Mouse (Mus musculus) forebrain, embryonic 14.5 days (tissue): ENCODE results near the gene Polr2h. TPM values are rescaled to one million over a fixed set of nuclear protein-coding genes. Genes with fewer than 3 reads are reported as not detected.

Source experiments
- ATAC-seq: fragments of 200-750 bp; cut with Nextera tagmentation; 2 replicates; pipeline ENCODE4 v1.8.0; 2017; ENCODE audit warnings: mild to moderate bottlenecking, moderate library complexity
- DNase-seq: peaks from one replicate; pipeline ENCODE4 v3.0.0-alpha.2; 2015; ENCODE audit warnings: low spot score
- H3K27ac ChIP-seq: fragments of 300-500 bp; sonication (generic); 2 replicates; pipeline ENCODE4 v1.5.1; 2014; ENCODE audit warnings: low read depth, mild to moderate bottlenecking, control low read depth, low read length, moderate library complexity
- H3K27me3 ChIP-seq: fragments of 300-500 bp; sonication (generic); replicated peaks from 2 replicates; pipeline ENCODE4 v1.6.1; 2014; ENCODE audit warnings: low read length, control low read depth, mixed read lengths; ENCODE audit not compliant: control insufficient read depth, insufficient read depth
- H3K36me3 ChIP-seq: fragments of 300-500 bp; sonication (generic); 2 replicates; pipeline ENCODE4 v1.6.1; 2014; ENCODE audit warnings: low read length, control low read depth; ENCODE audit not compliant: control insufficient read depth, insufficient read depth
- H3K4me1 ChIP-seq: fragments of 300-500 bp; sonication (generic); 2 replicates; pipeline ENCODE4 v1.6.1; 2014; ENCODE audit warnings: antibody characterized with exemption, low read length, control low read depth; ENCODE audit not compliant: control insufficient read depth, insufficient read depth
- H3K4me2 ChIP-seq: fragments of 300-500 bp; sonication (generic); 2 replicates; pipeline ENCODE4 v1.6.1; 2014; ENCODE audit warnings: mild to moderate bottlenecking, control low read depth, low read length
- H3K4me3 ChIP-seq: fragments of 300-500 bp; sonication (generic); 2 replicates; pipeline ENCODE4 v1.5.1; 2014; ENCODE audit warnings: low read depth, low read length, control low read depth
- H3K9ac ChIP-seq: fragments of 300-500 bp; sonication (generic); 2 replicates; pipeline ENCODE4 v1.6.1; 2014; ENCODE audit warnings: mild to moderate bottlenecking, low read length, control low read depth, moderate library complexity
- H3K9me3 ChIP-seq: fragments of 300-500 bp; sonication (generic); replicated peaks from 2 replicates; pipeline ENCODE4 v1.6.1; 2016; ENCODE audit warnings: low read length, control low read depth, mixed read lengths; ENCODE audit not compliant: control insufficient read depth
- WGBS: fragments of 180-500 bp; shearing (Covaris S2); extraction: QIAGEN DNeasy Blood & Tissue Kit; methylation state at CpG from one replicate; pipeline ENCODE4 v1.1.7; 2014; 5-methylcytosine and 5-hydroxymethylcytosine counted together
- polyA plus RNA-seq: library from polyadenylated mRNA; unstranded; fragments of >200 nt; fragmentation: Nextera tagmentation; extraction: Ambion mirVana; gene quantifications from 2 replicates; pipeline ENCODE4 v1.2.1, GENCODE M21; 2014

Gene Polr2h
- polyA plus RNA-seq, 1 experiment from 2014 or later, result 126 TPM

DNA sequence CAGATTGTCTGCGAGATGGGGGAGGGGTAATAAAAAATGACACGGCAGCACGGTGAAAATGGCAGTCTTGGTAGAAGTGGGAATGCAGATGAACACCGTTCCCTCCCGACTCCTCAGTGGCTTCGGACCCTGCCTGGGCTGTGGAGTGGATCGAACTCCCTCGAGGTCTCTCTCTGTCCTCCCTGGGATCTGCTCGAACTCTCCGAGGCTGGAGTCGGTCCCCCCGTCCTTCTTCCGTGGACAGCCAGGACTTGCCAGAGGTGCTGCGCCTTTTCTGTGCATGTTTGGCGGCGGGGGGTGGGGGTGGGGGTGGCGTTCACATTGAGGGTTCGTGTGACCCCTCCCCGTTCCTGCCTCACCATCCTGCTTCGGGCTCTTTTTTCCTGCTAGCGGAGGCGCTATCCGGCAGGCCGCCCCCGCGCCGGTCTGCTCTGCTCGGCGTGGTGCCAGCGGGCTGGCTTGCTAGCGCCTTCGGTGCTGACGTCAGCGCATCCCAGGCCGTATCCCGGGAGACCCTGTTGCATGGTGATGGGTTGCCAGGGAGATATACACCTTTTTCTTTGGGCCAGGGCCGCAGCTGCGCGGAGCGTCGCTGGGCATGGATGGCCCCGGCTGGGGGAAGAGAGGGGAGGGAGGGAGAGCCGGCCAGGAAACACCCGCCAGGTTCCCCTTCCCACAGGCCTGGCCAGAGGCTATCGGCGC lies 21.7 kb upstream of the Polr2h start:
- Histone ChIP-seq H3K4me1 (peaks cover 21% of the 10 kb centered on the region), H3K27me3 (no peaks in the 10 kb centered on the region), H3K4me3 (peak overlapping the region; percentile 35), H3K4me2 (peak overlapping the region; percentile 88), H3K27ac (peak overlapping the region; percentile 74), H3K9me3 (no peaks in the 10 kb centered on the region), H3K9ac (peak overlapping the region; percentile 55), H3K36me3 (peaks cover 35% of the 10 kb centered on the region)
- DNase-seq (peak; percentile 97), ATAC-seq (peak; percentile 84)
- 1% methylated on average over 46 of the region's 46 CpGs for WGBS

DNA sequence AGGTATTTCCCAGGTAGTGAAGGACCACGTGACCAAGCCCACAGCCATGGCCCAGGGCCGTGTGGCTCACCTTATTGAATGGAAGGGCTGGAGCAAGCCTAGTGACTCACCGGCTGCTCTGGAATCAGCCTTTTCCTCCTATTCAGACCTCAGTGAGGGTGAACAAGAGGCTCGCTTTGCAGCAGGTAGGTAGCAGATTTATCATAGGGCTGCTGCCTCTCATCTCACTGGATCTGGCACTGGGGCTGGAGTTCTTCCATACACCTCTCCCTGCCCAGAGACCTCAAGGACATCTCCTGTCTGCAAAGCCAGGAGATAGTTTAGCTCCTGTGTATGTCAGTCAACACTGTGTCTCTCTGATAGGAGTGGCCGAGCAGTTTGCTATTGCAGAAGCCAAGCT lies 18.2 kb upstream of the Polr2h start:
- H3K4me3 ChIP-seq, result no peak overlapping the region
- H3K9me3 ChIP-seq, result no peaks in the 10 kb centered on the region
- no peaks in the 10 kb centered on the region for H3K27me3 ChIP-seq
- ATAC-seq, result no peak
- H3K36me3 ChIP-seq, result peaks cover 29% of the 10 kb centered on the region
- no peak overlapping the region for H3K9ac ChIP-seq
- DNase-seq, result no peak
- peaks cover 23% of the 10 kb centered on the region for H3K4me1 ChIP-seq
- H3K4me2 ChIP-seq, result no peak overlapping the region
- H3K27ac ChIP-seq, result no peak overlapping the region
- 81% methylated on average over 5 of the region's 5 CpGs for WGBS

DNA sequence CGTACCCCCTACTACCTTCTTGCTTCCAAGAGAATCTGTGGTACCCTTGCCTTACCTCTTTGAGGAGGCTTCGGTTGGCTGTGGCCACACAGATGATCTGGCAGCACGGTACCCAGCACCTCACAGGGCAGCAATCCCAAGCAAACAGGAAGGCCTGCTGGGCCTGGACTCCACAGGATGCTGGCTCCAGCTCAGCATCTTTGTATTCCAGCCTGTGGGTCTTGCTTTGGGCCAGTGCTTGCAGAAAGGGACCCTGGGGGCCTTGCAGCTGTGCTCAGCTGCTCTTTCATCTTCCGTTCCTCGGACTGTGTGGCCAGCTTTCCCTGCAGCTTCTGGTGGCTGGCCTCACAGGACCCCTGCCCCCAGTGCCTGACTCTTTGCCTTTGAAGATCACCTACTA lies 17.4 kb upstream of the Polr2h start:
- DNase-seq, result no peak
- WGBS, result 38% methylated on average over 5 of the region's 5 CpGs
- Histone ChIP-seq H3K9ac (no peak overlapping the region), H3K4me1 (peaks cover 19% of the 10 kb centered on the region), H3K27ac (no peak overlapping the region), H3K27me3 (no peaks in the 10 kb centered on the region), H3K9me3 (no peaks in the 10 kb centered on the region), H3K36me3 (peaks cover 29% of the 10 kb centered on the region), H3K4me2 (no peak overlapping the region), H3K4me3 (no peak overlapping the region)
- no peak for ATAC-seq

- Histone ChIP-seq H3K4me2 (no peak overlapping the region), H3K4me3 (no peak overlapping the region), H3K9ac (no peak overlapping the region; the same call in 1 of the 2 replicates), H3K27me3 (no peaks in the 10 kb centered on the region), H3K27ac (peak overlapping the region; percentile 16; the same call in 1 of the 2 replicates), H3K36me3 (peaks cover 35% of the 10 kb centered on the region), H3K4me1 (peaks cover 14% of the 10 kb centered on the region), H3K9me3 (no peaks in the 10 kb centered on the region)
- ATAC-seq (no peak), DNase-seq (no peak)
- WGBS, result 50% methylated on average over 7 of the region's 7 CpGs
These were observed 16.1 kb upstream of the Polr2h start for GRCm38 (mm10) chr16:20701316-20701715.

GRCm38 (mm10) chr16:20701729-20702521 lies 15.5 kb upstream of the Polr2h start:
- Histone ChIP-seq H3K4me2 (no peak overlapping the region), H3K27ac (peak overlapping the region; percentile 16; the same call in 1 of the 2 replicates), H3K9me3 (no peaks in the 10 kb centered on the region), H3K27me3 (no peaks in the 10 kb centered on the region), H3K4me3 (no peak overlapping the region), H3K36me3 (peaks cover 41% of the 10 kb centered on the region), H3K9ac (no peak overlapping the region; the same call in 1 of the 2 replicates), H3K4me1 (peaks cover 8% of the 10 kb centered on the region; the same call in 1 of the 2 replicates)
- DNase-seq (no peak), ATAC-seq (no peak; the same call in 1 of the 2 replicates)
- 14% methylated on average over 11 of the region's 12 CpGs for WGBS

- Histone ChIP-seq H3K27ac (no peak overlapping the region), H3K4me3 (no peak overlapping the region), H3K36me3 (peaks cover 47% of the 10 kb centered on the region), H3K4me1 (peaks cover 8% of the 10 kb centered on the region; the same call in 1 of the 2 replicates), H3K9ac (no peak overlapping the region), H3K4me2 (no peak overlapping the region), H3K27me3 (no peaks in the 10 kb centered on the region), H3K9me3 (no peaks in the 10 kb centered on the region)
- peak; percentile 69 for DNase-seq
- peak; percentile 62 for ATAC-seq
- WGBS, result 3% methylated on average over 8 of the region's 8 CpGs
These were observed 15.0 kb upstream of the Polr2h start for GRCm38 (mm10) chr16:20702522-20702893.

DNA sequence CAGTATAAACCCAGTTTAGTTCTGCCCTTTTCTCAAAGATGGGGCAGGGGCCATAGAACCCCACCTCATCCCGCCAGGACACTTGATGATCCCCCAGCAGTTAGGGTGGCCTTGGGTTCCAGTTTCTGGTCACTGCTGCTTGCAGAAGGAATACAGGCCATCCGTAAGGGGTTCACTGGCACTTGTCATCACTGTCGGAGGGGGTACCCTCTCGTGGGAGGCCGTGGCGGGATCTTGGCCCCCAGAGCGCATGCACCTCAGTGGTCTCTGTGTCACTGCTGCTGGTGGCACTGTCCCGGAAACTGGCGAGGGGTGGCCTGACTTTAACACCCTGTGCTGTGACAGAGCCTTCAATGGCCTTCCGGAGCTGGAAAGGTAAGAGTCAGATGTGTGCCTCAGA lies 14.4 kb upstream of the Polr2h start:
- Histone ChIP-seq H3K4me3 (no peak overlapping the region), H3K9ac (no peak overlapping the region), H3K9me3 (no peaks in the 10 kb centered on the region), H3K4me1 (peaks cover 8% of the 10 kb centered on the region; the same call in 1 of the 2 replicates), H3K27ac (no peak overlapping the region), H3K27me3 (no peaks in the 10 kb centered on the region), H3K36me3 (peaks cover 53% of the 10 kb centered on the region), H3K4me2 (no peak overlapping the region)
- ATAC-seq, result no peak; the same call in 1 of the 2 replicates
- WGBS, result 92% methylated on average over 10 of the region's 10 CpGs
- DNase-seq, result no peak

GRCm38 (mm10) chr16:20703699-20704400 lies 13.6 kb upstream of the Polr2h start:
- H3K9me3 ChIP-seq, result no peaks in the 10 kb centered on the region
- peaks cover 8% of the 10 kb centered on the region; the same call in 1 of the 2 replicates for H3K4me1 ChIP-seq
- H3K36me3 ChIP-seq, result peaks cover 47% of the 10 kb centered on the region
- H3K27me3 ChIP-seq, result no peaks in the 10 kb centered on the region
- no peak overlapping the region for H3K27ac ChIP-seq
- H3K4me3 ChIP-seq, result no peak overlapping the region
- DNase-seq, result no peak
- no peak for ATAC-seq
- H3K9ac ChIP-seq, result no peak overlapping the region
- no peak overlapping the region for H3K4me2 ChIP-seq
- 81% methylated on average over 6 of the region's 6 CpGs for WGBS
